Comparison of ENCODE assay signal across 8 mouse cellular contexts in the genomic region with DNA sequence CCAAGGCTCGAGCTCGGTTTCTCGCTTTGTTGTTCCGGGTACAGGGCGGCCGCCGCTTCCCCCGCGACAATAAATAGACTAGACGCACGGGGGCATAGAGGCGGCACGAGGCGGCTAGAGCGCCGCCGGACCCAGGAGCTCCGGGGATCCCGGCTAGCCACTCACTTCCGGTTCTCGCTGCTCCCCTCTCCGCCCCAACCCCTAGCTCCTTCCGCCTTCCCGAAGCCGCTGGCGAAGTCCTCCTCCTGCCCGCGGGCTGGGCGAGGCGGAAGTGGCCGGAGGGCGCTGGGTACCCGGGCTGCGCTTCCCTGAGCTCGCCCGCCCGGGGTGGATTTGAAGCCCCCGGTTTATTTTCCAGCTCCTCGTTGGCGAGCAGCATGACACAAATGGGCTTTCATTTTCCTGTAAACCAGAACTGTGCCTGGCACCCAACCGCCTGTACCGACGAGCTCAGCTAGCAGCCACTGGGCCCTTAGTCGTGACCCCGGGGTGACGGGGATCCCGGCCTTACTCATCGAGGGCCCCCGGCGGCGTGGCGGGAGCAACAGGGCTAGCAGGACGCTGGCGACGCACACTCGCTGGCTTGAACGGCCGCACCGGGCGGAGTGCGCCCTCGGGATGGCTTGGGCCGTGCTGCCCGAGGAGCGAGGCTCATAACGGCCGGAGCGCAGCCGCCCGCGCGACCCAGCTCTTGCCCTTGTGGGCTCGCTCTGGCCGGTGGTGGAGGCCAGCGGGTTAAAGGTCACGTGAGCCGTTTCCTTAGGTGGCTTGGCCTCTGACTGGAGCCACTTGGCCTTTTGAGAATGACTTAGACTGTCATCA. TPM values are rescaled to one million over a fixed set of nuclear protein-coding genes. Genes with fewer than 3 reads are reported as not detected.
DNase-seq lines count a peak whose midpoint lies in the region; TF ChIP-seq lines count a peak whose summit lies in the region.

TSS of gene Tbpl1 (minus strand) at position 667 of the 822 bp plus-strand sequence.

- H3K36me3 ChIP-seq in megakaryocyte, embryonic 14.5 days (replicated peaks; ENCODE audit: low read length): no peaks in the 10 kb centered on the region

- TF ChIP-seq POLR2A in cortical plate, adult 2 months (IDR thresholded peaks at IDR 0.05; ENCODE audit: extremely low read depth, insufficient read depth, low read length): peak; percentile 73; the same call in 1 of the 2 replicates

- no peaks in the 10 kb centered on the region for H3K9me3 ChIP-seq in megakaryocyte, embryonic 14.5 days

- H3K27ac ChIP-seq in cortical plate, adult 2 months (ENCODE audit: insufficient read depth, low read length): peak within 1 kb of the TSS; percentile 99

- no peak for TF ChIP-seq CTCF in cortical plate, adult 2 months (IDR thresholded peaks at IDR 0.05; ENCODE audit: extremely low read depth, insufficient read depth, low read length)

- no peaks in the 10 kb centered on the region for H3K27me3 ChIP-seq in megakaryocyte, embryonic 14.5 days (replicated peaks)

- peak within 1 kb of the TSS; percentile 54 for H3K4me3 ChIP-seq in cortical plate, adult 2 months (ENCODE audit: insufficient read depth, low read length)
- H3K4me3 ChIP-seq in megakaryocyte, embryonic 14.5 days (replicated peaks): peak within 1 kb of the TSS; percentile 98

- peaks cover 3% of the 10 kb centered on the region; the same call in 1 of the 2 replicates for H3K4me1 ChIP-seq in cortical plate, adult 2 months (ENCODE audit: control insufficient read depth, insufficient read depth, low read length)
- peaks cover 56% of the 10 kb centered on the region for H3K4me1 ChIP-seq in megakaryocyte, embryonic 14.5 days

- peak; percentile 96 for DNase-seq in adipocyte (ENCODE audit: low spot score)
- DNase-seq in gastrocnemius, adult 8-10 months (ENCODE audit: low spot score in 2 of 2): peak; percentile 95 to 96
- peak; percentile 49 for DNase-seq in hindlimb bud, embryonic 11.5 days (ENCODE audit: extremely low spot score, low read depth, low spot score)
- peak; percentile 85 to 96 for DNase-seq in left cerebral cortex, adult 8-10 months (ENCODE audit: low spot score in 2 of 2)
- DNase-seq in right cerebral cortex, postnatal 25 days: peak; percentile 97
- peak; percentile 93 for DNase-seq in urinary bladder, postnatal 4 days (ENCODE audit: low spot score in 2 of 2)

RNA-seq across cellular contexts. Expression of gene Tbpl1, which starts in this region (rescaled TPM):
- polyA plus RNA-seq in cortical plate, adult 2 months (2012; rRNA removed): 43.7 and 48.0 TPM in 2 replicates
- total RNA-seq in gastrocnemius, adult 8-10 months (2022): 10 to 100 TPM; 13.2 to 18.6 (median 16.8) TPM
- 10 to 100 TPM; 58.7 to 66.0 (median 62.0) TPM for total RNA-seq in left cerebral cortex, adult 8-10 months (2022)
- polyA plus RNA-seq in megakaryocyte, embryonic 14.5 days (2012; ENCODE audit: insufficient read depth, low replicate concordance): 26.5 and 32.7 TPM in 2 replicates

Comparison
In these comparisons a context has a peak if more than half of its experiments do, and no peak if none do; other contexts are left out.
1. Peak in every context shown above with its lines: DNase-seq, H3K4me3 ChIP-seq and H3K27ac ChIP-seq.